Mouse (Mus musculus) stomach, postnatal 0 days (tissue): ENCODE data around the gene Panx3.

Source experiments
- CTCF ChIP-seq: IDR thresholded peaks from 2 replicates; pipeline ENCODE4 v1.5.1; 2016; ENCODE audit warnings: antibody characterized with exemption, low read depth, mild to moderate bottlenecking, moderate library complexity
- EP300 ChIP-seq: optimal IDR thresholded peaks from 2 replicates; pipeline ENCODE3; 2016; ENCODE audit warnings: antibody characterized with exemption

GRCm38 (mm10) chr9:37659413-37659812 lies 9.6 kb downstream of the Panx3 start:
- no peak for TF ChIP-seq CTCF
- TF ChIP-seq EP300 = no peak
